Mouse (Mus musculus) granulocyte monocyte progenitor cell, adult 5-6 weeks (primary cell): ENCODE results near the gene Irf2bpl. TPM values are rescaled to one million over a fixed set of nuclear protein-coding genes. Genes with fewer than 3 reads are reported as not detected.

Experiments used
- ATAC-seq: replicated peaks from 2 replicates; pipeline ENCODE4 v1.8.0; 2016; ENCODE audit warnings: mild to moderate bottlenecking, moderate TSS enrichment, inconsistent platforms; ENCODE audit not compliant: poor library complexity, severe bottlenecking
- total RNA-seq, 2 experiments: library from RNA; stranded (forward) in 1 of 2; stranded (reverse) in 1 of 2; fragments of 200-712, 200-1000 nt in 1 of 2; fragments of >200 nt in 1 of 2; fragmentation: Nextera tagmentation in 1 of 2; gene quantifications; 2 replicates each; pipeline ENCODE4 v1.2.3; 2014 to 2017

The Irf2bpl gene
- total RNA-seq, 2 experiments from 2014 or later = 0.15 to 1.8 TPM

DNA sequence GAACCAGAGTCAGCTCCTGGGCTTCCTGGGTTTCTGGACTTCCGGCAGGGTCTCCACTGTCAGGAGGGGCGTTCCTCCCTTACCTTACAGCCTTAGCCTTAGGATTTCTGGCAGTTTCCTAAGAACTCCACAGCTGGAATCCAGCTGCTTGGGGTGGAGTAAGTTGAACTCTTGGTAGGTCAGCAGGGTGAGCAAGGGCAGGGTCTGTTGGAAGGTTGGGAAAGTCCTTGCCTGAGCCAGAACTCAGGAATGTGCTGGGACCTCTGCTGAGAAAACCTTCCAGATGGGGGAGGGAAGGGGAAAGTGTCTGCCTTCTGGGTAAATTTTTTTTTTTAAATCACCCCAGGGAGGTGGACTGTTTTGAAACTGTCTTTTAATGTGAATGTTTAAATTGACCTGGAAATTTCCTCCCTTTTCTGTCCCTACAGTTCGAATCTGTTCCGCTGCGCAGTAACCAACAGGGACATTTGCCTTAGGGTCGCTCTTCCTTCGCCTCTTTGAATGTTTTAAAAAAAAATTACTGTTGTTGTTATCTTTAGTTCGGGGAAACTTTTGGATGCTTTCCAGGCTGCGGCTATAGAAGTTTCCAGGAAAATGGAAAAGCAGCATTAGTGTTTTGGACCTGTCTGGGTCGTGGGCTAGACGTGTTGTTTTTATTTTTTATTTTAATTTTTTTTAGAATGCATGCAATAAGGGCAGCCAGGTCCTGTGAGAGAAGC lies 15.0 kb upstream of the Irf2bpl start:
- no peak for ATAC-seq

DNA sequence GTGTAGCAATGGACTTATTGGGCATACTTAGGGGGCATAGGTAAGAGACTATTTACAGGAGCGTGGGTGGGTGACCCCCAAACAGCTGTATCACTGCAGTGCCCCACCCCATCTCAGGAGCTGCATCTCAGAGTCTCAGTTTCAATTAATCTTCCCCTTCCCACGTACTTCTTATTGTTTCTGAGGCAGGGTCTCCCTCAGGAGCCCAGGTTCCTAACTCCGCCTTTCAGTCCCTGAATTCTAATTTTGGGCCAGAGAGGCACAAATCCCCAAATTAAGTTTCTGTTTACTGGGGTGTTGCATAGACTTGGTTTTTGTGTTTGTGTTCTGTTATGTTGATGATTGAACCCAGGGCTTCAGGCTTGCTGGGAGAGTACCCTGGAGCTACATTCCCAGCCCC lies 13.8 kb upstream of the Irf2bpl start:
- ATAC-seq = no peak

DNA sequence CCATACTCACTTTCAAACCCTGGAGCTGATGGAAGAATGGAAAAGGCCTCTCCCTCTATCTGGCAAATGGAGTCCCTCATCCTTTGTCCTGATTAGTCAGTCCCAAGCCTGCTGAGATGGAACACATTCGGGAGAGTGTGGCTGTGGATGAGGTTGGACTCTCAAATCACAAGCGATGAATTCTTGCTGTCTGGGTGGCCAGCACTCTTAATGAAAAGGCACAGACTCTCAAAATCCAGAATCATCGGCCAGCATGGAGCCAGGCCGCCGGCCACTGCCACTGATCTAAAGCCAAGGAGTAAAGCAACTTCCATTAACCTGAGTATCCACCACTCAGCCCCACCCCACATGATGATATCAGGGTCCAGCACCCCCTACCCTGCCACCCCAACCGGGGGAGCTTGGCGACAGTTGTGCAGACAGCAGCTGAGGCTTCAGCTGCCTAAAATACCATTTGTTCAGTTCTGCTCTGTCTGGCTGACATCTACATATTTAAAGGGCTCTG lies 13.2 kb upstream of the Irf2bpl start:
- ATAC-seq = no peak

DNA sequence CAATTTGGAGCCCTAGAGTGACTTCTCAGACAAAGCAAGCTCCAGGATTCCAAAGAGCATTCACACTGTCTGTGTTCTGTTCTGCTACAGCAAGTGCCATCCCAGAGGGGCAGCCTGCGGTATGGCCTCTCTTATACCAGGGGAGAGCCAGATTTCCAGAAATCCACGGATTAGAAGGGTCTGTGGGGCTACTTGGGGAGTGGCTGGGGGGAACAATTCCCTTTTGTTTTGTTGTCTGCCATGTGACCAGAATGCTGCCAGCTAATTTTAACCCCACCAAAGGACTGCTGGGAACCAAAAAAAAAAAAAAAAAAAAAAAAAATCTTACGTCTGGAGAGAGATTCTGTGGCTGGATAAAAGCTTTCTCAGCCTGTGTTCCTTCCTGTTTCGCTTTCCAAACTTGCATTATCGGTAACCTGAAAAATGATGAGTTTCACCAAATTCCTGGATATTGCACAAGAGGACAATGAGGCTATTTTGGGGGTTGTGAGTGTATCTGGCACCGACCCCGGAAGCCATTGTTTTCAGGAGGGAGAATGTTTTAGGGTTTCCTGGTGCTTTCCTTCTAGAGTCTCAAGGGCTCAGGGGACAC lies 12.4 kb upstream of the Irf2bpl start:
- ATAC-seq = peak; percentile 61

DNA sequence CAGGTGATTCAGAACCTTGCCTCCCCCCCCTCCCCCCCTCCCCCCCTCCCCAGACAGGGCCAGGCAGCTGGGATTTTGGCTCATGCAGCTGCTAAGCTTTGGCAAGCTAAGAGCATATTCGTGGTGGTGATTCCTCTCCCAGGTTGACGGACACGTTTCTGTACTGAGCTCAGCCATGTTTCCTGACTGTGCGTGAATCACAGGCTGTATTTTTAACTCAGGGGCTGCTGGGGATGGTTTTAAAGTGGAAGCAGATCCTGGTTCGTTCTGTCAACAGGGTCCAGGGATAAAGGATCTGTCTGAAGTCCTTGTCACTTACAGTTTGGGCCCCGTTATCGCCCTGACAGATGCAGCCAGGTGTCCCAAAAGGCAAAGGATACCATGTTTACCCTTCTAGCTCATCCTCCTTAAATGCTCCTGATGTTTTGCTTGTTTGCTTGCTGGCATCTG lies 11.9 kb upstream of the Irf2bpl start:
- no peak for ATAC-seq

DNA sequence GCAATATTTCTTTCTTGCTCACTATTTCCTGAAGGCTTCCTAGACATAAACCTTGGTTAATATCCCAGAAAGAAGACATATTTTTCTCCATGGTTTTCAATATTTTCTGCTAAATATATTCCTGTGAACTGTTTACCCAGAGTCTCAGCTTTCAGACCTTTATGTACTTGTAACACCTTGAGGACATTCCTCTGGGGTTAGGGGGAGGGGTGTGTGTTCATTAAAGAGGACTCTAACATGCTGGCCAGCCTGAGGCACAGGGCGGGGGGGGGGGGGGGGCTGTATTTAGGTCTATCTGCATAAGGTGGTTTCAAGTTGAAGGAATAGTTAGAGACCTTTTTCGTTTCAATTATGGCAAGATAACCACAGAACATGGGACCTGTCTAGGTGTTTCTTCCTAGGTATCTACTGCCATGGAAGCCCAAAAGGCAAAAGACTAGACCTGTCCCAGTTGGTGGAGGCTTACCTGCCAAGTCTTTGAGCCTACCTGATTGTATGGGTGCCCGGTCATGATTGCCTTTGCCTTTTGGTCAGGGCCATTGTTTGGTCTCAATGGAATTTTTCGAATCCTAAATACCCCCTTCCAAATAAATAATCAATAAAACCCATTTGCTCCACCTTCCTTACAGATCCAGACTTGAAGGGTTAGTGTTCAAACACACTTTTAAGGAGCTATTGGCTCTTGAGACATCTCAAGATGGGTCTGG lies 11.3 kb upstream of the Irf2bpl start:
- no peak for ATAC-seq

DNA sequence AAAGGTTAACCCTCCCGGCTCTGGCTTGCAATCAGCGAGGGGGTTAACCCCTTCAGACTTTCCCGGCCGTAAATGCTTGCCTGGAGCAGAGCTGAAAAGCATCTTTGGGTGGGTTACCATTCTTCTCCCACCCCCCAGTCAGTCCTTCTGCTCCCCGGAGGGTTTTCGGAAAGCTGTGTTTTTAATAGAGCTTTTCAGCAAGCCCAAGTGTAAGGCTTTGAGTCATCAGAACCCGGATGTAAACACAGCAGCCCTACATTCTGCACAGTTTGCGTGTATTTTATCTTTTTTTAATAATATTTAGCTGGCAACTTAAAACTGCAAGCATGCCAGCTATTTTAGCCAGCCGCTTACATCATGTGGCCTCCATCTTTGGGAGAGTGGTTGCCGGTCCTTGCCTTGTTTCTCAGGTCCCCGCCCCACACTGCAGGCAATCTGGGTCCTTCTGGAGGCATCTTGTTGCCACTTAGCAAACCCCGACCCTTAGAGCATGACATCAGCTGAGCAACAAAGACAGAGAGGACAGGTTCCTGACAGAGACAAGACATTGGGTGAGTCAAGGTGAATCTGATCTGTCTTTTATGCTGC lies 10.3 kb upstream of the Irf2bpl start:
- ATAC-seq = no peak

DNA sequence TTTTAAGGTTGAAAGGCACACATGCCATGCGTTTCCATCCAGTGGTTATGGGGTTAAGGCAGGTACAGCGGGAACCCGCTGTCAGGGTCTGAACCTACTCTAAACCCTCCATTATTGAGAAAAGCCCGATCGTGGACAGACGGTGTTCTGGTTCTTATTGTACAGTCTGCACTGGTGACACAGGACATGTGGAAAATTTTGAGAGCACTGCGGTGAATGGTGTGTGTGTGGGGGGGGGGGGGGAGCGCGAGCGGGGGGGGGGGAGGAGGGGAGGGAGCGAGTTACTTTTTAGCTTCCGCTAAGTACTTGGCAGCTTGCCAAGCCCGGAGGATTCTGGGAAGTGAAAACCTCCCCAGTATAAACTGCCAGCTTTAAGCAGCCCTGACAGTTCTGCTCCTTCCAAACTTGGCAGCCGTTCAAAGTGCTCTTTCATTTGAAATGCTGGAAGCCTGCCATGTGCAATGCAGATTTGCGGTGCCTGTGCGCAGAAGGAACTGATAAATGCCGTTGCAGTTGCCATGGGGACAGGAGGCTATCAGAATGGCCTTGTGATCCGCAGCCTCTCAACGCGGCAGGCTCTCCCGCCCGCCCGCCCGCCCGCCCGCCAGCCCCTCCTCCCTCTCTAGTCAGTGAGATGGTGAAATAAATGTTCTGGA lies 9.7 kb upstream of the Irf2bpl start:
- peak; percentile 73 for ATAC-seq

DNA sequence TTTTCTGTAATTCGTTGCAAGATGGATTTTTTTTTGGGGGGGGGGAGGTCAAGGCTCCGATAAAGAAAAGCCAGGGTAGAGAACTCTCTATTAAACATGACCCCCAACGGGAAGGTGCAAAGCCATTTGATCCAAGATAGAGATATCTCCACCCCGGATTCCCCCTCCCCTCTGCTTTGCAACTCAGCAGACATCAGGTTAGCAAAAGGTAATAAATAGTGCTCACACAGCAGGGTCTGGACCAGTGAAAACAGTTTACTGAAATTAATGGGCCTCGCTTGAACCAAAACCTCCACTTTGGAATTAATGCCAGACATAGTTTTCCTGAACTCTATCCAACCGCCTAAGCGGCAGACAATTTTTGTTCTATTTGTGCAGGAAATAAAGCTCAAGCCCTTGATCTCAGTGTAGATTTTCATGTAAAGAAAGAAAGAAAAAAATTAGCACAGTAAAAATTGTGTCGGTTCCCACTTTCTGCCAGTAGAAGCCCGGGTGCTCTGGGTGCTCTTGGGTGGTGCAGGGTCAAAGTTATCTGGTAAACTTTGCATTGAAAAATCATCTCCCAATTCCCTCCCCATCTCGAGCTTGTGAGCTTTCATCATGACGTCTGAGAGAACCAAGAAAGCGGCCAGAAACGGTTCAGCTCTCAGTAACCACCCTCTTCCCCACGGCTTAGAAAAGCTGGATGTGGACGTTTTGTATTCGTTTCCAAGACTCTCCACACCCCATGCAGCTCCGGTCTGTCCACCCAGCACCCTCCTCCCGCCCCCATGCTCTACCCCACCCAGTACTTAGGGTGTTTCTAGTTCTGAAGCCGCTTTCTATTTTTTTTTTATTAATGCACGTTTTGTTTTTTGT lies 9.0 kb upstream of the Irf2bpl start:
- no peak for ATAC-seq

DNA sequence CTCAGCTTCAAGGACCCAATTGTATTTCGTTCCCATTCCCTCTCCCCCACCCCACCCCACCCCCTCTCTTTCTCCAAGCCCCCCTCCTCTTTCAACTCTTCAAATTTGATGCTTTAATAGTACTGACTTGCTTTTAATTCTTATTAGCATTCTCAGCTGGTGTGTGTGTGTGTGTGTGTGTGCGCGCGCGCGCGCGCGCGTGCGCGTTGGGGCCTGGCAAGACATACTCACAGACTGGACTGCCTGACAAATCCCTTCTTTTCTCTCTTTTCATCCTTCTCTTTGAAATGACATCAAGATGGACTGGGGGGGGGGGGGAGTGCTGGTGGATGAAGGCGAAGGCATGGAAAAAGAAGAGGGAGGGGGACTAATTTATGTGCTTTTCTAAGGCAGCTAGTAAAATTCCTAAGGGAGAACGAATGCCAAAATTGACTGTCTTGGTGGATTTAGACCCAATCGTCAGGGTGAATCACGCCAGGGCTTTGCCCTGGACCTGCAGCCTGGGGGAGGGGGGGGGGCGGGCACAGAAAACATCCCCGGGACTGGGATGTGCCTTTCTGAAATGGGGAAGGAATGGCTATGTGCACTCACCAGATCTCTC lies 8.2 kb upstream of the Irf2bpl start:
- no peak for ATAC-seq

DNA sequence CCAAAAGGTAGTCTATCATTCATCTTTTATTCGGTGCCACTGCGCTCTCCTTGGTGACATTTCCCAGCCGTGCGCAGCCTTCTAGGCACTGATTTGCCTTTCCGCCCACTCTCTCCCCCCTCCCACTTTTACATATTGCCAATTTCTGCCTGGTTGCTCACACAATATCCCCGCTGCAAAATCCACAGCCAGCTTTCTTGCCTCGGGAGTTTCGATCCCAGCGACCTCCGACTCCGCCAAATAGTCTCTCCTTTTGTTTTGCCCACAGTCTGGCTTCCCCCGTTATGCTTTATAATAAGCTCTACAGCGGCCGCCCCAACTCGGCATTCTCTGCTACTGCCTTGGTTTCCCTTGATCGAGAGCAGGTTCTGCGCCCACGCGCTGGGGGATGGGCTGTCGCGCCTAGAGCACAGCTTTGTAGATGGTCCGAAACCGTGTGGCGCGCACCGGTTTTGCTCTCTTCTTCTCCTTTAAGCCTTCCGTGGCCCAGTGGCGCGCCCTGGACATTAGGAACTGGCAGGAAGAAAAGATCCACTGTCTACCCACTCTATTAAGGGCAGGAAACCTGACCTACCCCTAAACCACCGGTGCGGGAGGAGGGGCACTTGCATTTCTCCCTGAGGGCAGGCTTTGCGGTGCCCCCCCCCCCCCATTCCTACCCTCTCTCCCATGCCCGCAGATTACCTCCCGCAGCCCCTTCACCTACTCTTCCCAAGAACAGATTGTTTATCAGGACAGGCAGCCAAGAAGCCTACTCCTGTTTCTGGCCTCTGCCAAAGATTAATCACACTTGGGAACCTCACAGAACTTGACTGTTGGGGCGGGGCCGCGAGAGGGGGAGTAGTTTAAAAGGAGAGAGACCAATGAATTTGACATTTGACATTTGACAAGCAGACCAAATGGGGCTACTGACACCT lies 7.4 kb upstream of the Irf2bpl start:
- ATAC-seq = no peak

DNA sequence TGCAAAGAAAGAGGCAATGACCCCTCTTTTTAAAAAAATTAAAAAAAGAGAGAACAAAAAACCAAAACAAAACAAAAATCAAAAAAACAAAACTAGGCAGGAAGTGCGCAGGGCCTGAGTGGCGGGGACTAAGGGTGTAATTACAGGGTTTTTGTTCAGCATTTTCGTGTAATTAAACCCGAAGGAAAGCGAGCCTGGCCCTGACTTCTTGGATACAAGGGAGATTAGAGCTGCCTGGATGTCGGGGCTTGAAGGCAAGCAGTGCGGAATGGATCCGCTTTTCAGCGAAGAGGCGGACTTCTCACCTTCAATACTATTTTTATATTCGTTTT lies 6.8 kb upstream of the Irf2bpl start:
- no peak for ATAC-seq

DNA sequence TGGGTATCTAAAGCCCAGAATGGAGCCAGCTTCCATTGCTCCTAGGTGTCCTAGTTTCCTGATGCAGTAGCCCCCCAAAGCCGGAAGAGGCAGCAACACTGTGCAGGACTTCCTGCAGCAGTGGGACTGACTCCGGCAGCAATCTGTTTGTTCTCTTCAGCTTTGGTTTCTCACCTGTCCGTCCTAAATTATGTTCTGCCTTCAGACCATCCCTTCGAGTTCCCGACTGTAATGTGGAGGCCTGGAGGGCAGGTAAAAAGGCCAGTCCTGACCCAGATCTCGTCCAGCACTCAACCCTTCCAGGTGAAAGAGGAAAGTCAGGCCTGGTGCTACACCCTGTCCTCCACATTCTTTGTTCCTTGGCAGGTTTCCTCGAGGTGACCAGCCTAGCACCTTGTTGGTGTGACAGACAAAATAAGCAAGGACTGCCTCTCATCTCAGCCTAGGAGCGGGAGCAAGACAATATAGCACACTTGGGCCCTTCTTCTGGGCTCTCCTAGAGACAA lies 6.3 kb upstream of the Irf2bpl start:
- ATAC-seq = no peak

DNA sequence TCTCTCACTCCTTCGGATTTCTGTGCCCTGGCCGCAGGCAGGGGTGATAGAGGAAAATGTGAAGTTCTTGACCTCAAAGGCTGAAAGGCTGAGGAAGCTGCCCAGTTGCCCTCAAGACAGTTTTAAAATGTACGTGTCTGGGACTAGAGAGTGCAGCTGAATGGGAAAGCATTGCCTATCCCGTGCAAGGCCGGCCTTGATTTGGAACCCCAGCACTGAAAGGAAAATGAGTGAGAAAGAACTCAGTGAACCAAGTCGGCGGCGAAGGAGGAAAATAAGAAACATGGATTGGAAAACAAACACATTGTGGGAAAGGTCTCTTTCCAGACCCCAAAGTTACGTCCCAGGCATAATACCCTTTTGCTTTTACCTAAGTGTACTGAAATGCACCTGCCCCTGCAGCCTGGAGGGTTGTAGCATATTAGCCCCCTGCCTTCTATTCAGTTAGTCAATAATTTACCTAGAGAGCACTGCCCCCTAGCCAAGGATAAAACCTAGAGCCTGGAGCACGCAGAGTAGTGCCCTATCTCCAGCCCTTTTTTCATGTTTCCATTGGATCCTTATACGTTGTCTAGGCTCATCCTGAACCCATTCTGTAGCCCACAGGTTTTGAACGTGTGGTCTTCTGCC lies 5.6 kb upstream of the Irf2bpl start:
- ATAC-seq = no peak

DNA sequence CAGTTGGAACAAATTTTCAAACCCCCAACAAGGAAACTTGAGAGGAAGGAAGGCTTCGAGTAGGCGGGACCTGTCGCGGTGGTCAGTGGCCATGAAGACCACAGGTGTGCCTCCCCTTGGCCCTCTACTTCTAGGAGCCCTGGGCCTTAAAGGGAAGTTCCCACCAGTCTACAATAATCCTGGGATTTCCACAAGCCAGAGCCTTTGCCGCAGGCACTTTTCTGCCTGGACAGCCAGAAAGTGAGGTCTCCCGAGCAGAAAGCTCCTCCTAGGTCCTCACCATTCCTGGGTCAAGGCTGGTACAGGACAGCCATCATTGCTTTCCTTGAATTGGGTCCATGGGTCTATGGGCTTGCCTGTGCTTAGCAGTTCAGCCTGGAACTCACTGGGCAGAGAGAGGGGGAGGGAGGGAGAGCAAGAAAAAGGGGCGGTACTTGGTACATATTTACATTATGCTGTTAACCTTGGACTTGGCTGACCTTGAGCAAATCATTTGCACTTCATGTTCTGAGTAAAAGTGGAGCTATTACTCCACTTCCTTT lies 4.6 kb upstream of the Irf2bpl start:
- ATAC-seq = no peak

DNA sequence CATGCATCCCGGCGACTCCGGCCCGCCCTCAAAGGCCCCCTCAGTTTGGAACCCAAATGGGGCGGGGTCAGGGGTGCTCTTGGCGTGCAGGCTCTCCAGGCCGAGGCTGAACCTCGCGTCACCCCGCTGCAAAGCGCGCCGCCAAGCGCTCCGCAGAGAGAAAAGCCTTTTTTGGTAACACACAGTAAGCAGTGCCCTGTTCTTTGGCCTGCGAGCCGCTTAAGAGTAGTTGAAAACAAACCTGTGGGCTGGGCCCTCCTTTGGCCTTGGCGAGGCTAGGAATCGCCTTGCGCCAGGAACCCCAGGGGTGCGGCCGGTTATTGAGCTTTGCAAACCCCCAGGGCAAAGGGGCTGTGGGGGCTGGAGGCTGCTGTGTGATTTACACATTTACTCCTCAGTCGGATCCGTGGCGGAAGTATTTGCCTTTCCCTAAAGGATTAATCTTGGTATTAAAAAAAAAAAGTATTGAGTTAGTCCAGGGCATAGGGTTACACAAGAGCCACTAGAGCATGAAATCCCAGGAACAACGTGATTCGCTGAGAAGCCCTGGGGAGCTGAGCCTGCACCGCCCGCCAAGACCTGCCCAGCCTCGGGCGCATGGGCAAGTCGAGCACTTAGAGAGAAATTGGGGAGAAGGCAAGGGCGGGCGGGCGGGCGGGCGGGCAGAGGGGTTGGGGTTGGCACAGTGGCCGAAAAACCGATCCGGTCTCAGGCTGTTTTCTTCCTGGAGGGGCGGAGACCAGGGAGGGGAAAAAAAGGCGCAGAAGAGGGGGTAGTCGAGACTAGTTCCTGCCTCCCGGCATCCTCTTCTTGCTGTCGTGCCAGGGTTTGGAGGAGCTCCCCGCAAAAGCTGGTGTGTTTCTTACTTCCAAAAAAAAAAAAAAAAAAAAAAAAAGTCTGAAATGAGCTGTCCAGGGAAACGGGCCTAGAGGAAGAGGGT lies 3.8 kb upstream of the Irf2bpl start:
- ATAC-seq = peak; percentile 56
